Mouse (Mus musculus) liver, embryonic 15.5 days (tissue): Measurements from ENCODE around the gene Stap2. TPM values are rescaled to one million over a fixed set of nuclear protein-coding genes. Genes with fewer than 3 reads are reported as not detected.

Source experiments
- ATAC-seq: fragments of 200-750 bp; cut with Nextera tagmentation; 2 replicates; pipeline ENCODE4 v1.8.0; 2017; ENCODE audit warnings: moderate number of reproducible peaks, mild to moderate bottlenecking, moderate library complexity; ENCODE audit not compliant: insufficient read depth
- H3K27ac ChIP-seq: fragments of 300-500 bp; sonication (generic); replicated peaks from 2 replicates; pipeline ENCODE4 v1.5.1; 2015; ENCODE audit warnings: mild to moderate bottlenecking, inconsistent platforms
- H3K27me3 ChIP-seq: fragments of 300-500 bp; sonication (generic); 2 replicates; pipeline ENCODE4 v1.6.1; 2015; ENCODE audit warnings: mild to moderate bottlenecking, inconsistent platforms
- H3K36me3 ChIP-seq: fragments of 300-500 bp; sonication (generic); replicated peaks from 2 replicates; pipeline ENCODE4 v1.6.1; 2015; ENCODE audit warnings: moderate library complexity, mild to moderate bottlenecking, inconsistent platforms
- H3K4me1 ChIP-seq: fragments of 300-500 bp; sonication (generic); replicated peaks from 2 replicates; pipeline ENCODE4 v1.6.1; 2015; ENCODE audit warnings: inconsistent platforms
- H3K4me2 ChIP-seq: fragments of 300-500 bp; sonication (generic); 2 replicates; pipeline ENCODE4 v1.6.1; 2015; ENCODE audit warnings: moderate library complexity, mild to moderate bottlenecking, inconsistent platforms
- H3K4me3 ChIP-seq: fragments of 300-500 bp; sonication (generic); replicated peaks from 2 replicates; pipeline ENCODE4 v1.5.1; 2015; ENCODE audit warnings: mild to moderate bottlenecking, inconsistent platforms
- H3K9ac ChIP-seq: fragments of 300-500 bp; sonication (generic); 2 replicates; pipeline ENCODE4 v1.6.1; 2015; ENCODE audit warnings: moderate library complexity, mild to moderate bottlenecking, inconsistent platforms
- H3K9me3 ChIP-seq: fragments of 300-500 bp; sonication (generic); replicated peaks from 2 replicates; pipeline ENCODE4 v1.6.1; 2016; ENCODE audit warnings: inconsistent platforms
- WGBS: fragments of 180-500 bp; shearing (Covaris S2); methylation state at CpG from one replicate; pipeline ENCODE4 v1.1.7; 2015; ENCODE audit warnings: mixed read lengths; ENCODE audit not compliant: insufficient replicate concordance; 5-methylcytosine and 5-hydroxymethylcytosine counted together
- polyA plus RNA-seq: library from polyadenylated mRNA; unstranded; fragments of >200 nt; fragmentation: Nextera tagmentation; extraction: Ambion mirVana; gene quantifications from 2 replicates; pipeline ENCODE4 v1.2.1, GENCODE M21; 2015

The Stap2 gene
- polyA plus RNA-seq, 1 experiment from 2014 or later, result 3.3 TPM

DNA sequence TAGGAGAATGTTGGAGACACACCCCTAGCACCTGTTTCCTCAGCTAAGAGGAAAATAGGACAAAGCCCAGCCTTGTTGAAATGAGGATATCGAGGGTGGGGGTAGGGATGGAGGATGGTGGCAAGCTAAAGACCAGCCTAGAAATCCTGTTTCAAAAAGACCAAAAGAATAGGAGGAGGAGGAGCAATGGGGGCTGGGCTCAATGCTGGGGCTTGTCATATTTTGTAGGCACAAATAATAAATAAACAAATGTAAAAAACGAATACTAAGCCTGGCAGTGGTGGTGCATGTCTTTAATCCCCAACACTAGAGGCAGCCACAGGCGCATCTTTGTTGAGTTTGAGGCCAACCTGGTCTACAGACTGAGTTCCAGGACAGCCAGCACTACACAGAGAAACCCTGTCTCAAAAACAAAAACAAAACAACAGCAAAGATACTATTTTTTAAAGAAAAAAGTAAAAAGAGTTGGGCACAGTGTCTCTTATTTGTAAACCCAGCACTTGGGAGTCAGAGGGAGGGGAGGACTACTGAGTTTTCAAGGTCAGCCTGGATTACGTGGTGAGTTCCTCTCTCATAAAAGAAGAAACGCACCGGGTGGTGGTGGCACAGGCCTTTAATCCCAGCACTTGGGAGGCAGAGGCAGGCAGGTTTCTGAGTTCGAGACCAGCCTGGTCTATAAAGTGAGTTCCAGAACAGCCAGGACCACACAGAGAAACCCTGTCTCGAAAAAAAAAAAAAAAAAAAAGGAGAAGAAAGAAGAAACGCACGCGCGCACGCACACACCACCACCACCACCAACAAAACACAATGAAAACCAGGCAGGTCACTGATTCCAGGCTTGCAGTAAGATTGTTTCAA lies 47.4 kb downstream of the Stap2 start:
- Histone ChIP-seq H3K27me3 (peaks cover 8% of the 10 kb centered on the region; the same call in 1 of the 2 replicates), H3K4me3 (peak overlapping the region; percentile 78), H3K27ac (peak overlapping the region; percentile 95), H3K36me3 (peaks cover 19% of the 10 kb centered on the region), H3K9ac (peak overlapping the region; percentile 65), H3K4me1 (peaks cover 51% of the 10 kb centered on the region), H3K4me2 (peak overlapping the region; percentile 75), H3K9me3 (no peaks in the 10 kb centered on the region)
- WGBS, result 71% methylated on average over 13 of the region's 13 CpGs
- no peak for ATAC-seq

DNA sequence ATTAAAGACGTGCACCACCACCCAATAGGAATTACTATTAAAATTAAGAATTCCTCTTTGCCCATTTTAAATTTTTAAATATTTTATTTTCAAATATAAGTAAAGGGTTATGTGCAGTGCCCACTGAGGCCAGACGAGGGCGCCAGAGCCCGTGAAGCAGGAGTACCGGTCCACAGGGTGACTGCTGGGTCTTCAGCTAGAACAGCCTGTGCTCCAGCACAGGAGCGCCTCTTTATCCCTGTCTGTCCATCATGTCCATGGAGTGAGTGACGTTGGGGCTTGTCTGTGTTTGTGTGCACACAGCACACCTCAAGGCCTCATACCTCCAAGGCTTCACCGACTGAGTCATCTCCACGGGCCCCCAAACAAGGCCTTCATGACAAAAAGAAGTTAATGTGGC lies 48.2 kb downstream of the Stap2 start:
- H3K36me3 ChIP-seq, result peaks cover 17% of the 10 kb centered on the region
- no peaks in the 10 kb centered on the region for H3K9me3 ChIP-seq
- no peak overlapping the region for H3K9ac ChIP-seq
- no peak for ATAC-seq
- 16% methylated on average over 9 of the region's 9 CpGs for WGBS
- H3K27me3 ChIP-seq, result peaks cover 8% of the 10 kb centered on the region; the same call in 1 of the 2 replicates
- no peak overlapping the region for H3K4me3 ChIP-seq
- H3K4me1 ChIP-seq, result peaks cover 49% of the 10 kb centered on the region
- H3K27ac ChIP-seq, result no peak overlapping the region
- no peak overlapping the region for H3K4me2 ChIP-seq

DNA sequence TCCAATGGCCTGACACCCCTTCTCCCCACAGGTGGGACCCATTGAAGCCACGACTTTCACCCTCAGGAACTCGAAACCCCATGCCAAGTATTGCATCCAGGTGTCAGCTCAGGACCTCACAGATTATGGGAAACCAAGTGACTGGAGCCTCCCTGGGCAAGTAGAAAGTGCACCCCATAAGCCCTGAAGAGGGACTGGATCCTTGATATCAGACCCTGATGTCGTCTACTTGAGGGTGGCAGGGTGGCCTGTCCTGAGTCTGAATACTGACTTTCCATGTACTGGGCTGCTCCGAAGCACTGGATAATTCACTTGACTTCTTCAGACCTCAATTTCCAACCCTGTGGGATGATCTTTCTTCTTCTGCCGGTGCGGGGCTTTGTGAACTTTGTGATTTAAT lies 48.8 kb downstream of the Stap2 start:
- Histone ChIP-seq H3K4me1 (peaks cover 49% of the 10 kb centered on the region), H3K27me3 (peaks cover 8% of the 10 kb centered on the region; the same call in 1 of the 2 replicates), H3K36me3 (peaks cover 11% of the 10 kb centered on the region), H3K9ac (no peak overlapping the region), H3K9me3 (no peaks in the 10 kb centered on the region), H3K4me3 (peak overlapping the region; percentile 63), H3K4me2 (peak overlapping the region; percentile 84), H3K27ac (no peak overlapping the region)
- 38% methylated on average over 6 of the region's 6 CpGs for WGBS
- no peak for ATAC-seq

DNA sequence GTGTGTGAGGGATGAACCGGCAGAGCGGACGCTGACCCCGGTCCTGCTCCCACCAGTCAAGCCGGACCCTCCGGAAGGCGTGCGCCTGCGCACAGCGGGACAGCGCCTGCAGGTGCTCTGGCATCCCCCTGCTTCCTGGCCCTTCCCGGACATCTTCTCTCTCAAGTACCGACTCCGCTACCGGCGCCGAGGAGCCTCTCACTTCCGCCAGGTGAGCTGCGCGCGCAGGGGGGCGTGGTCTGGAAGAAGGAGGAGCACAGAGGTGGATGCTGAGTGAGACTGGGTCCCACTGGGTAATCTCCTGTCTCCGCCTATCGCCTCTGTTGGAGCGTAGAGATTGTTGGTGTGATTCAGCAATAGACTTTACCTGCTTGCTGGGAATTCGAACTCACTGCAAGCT lies 49.3 kb downstream of the Stap2 start:
- Histone ChIP-seq H3K4me2 (peak overlapping the region; percentile 84), H3K27me3 (peaks cover 8% of the 10 kb centered on the region; the same call in 1 of the 2 replicates), H3K36me3 (peaks cover 6% of the 10 kb centered on the region; the same call in 1 of the 2 replicates), H3K4me1 (peaks cover 49% of the 10 kb centered on the region), H3K9ac (peak overlapping the region; percentile 54), H3K27ac (no peak overlapping the region), H3K4me3 (peak overlapping the region; percentile 63), H3K9me3 (no peaks in the 10 kb centered on the region)
- ATAC-seq, result no peak
- WGBS, result 13% methylated on average over 26 of the region's 26 CpGs

DNA sequence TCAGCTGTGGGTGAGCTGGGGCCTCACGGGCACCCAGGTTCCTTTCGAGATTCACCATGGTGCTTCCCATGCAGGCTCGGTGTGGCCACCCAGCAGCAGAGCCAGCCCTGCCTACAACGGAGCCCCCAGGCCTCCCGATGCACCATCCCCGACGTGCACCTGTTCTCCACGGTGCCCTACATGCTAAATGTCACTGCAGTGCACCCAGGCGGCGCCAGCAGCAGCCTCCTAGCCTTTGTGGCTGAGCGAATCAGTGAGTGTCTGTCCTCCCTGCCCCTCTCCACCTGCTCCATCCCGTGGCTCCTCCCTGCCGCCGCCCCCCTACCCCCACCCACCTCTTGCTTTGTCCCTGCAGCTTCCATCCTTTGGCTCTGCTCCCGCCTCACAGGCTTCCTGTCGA lies 51.2 kb downstream of the Stap2 start:
- H3K36me3 ChIP-seq, result no peaks in the 10 kb centered on the region
- WGBS, result 50% methylated on average over 16 of the region's 16 CpGs
- H3K9ac ChIP-seq, result no peak overlapping the region
- ATAC-seq, result no peak
- peak overlapping the region; percentile 13; the same call in 1 of the 2 replicates for H3K4me2 ChIP-seq
- H3K27ac ChIP-seq, result no peak overlapping the region
- H3K9me3 ChIP-seq, result no peaks in the 10 kb centered on the region
- H3K27me3 ChIP-seq, result peaks cover 8% of the 10 kb centered on the region; the same call in 1 of the 2 replicates
- H3K4me3 ChIP-seq, result no peak overlapping the region
- peaks cover 37% of the 10 kb centered on the region for H3K4me1 ChIP-seq

DNA sequence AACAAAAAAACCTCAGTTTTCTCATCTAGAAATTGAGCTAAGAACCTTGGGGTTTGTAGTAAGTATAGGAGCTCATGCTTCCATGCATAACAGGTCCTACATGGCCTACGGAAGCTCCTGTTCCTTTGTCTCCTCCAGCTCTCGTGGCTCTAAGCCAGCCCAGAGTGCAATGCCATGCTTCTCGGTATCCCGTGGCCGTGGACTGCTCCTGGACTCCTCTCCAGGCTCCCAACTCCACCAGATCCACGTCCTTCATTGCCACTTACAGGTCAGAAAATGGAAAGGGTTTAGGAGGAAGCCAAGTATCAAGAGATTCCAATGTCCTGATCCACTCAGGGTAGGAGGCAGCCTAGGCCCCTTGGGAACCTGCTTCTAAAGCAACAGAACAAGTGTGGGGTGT lies 51.6 kb downstream of the Stap2 start:
- peaks cover 8% of the 10 kb centered on the region; the same call in 1 of the 2 replicates for H3K27me3 ChIP-seq
- H3K4me1 ChIP-seq, result peaks cover 36% of the 10 kb centered on the region
- H3K4me2 ChIP-seq, result no peak overlapping the region
- no peak overlapping the region for H3K4me3 ChIP-seq
- no peak overlapping the region for H3K27ac ChIP-seq
- no peak for ATAC-seq
- H3K9ac ChIP-seq, result no peak overlapping the region
- no peaks in the 10 kb centered on the region for H3K9me3 ChIP-seq
- 59% methylated on average over 6 of the region's 6 CpGs for WGBS
- H3K36me3 ChIP-seq, result no peaks in the 10 kb centered on the region

DNA sequence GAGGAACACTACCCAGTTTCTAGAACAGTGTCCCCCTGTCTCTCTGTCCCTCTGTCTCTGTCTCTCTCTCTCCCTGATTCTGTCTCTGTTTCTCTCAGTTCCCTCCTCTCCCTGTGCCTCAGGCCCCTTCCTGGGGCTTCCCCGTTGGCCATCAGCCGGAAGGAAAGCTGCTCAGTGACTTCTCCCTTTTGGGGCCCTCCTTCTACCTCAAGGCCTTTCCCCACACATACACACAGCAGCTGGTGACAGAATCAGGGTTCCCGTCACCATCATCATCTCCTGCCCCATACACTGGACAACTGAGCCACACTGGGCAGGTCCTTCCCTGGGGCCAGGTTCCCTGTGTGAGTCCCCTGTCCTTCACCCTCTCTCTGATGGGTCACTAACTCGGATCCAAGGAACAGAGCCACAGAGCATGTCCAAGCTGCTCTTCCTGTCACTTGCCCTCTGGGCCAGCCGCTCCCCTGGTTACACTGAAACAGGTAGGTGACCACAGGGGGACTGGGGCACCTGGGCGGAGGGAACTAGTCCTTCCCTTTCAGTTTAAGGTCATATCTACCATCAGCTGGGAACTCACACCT lies 52.8 kb downstream of the Stap2 start, which contains the start of gene Ebi3:
Gene Ebi3 (plus strand): TSS at position 194 of the 581 bp plus-strand sequence.
- peak within 1 kb of the TSS; percentile 23 for H3K4me2 ChIP-seq

DNA sequence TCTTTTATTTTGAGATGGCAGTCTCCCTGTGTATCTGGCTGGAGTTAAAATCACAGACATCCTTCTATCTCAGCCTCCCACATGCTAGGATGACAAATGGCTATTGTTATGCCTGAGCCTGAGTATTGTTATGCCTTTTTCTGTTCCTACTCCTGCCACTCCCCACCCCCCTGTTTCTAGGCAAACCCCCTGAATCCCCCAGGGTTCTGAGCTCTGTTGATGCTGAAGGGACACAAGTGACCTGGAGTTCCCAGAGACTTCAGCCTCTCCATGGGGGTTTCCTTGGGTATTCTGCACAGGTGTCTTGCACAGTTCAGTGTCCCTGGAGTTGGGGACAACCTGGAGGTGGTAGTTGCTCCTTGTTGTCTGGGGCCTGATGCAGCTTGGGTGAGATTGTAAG lies 53.3 kb downstream of the Stap2 start:
- peaks cover 8% of the 10 kb centered on the region; the same call in 1 of the 2 replicates for H3K27me3 ChIP-seq
- H3K9ac ChIP-seq, result no peak overlapping the region
- no peak overlapping the region for H3K4me3 ChIP-seq
- peak overlapping the region; percentile 23 for H3K4me2 ChIP-seq
- no peaks in the 10 kb centered on the region for H3K9me3 ChIP-seq
- no peaks in the 10 kb centered on the region for H3K36me3 ChIP-seq
- H3K4me1 ChIP-seq, result peaks cover 19% of the 10 kb centered on the region
- no peak for ATAC-seq
- H3K27ac ChIP-seq, result peak overlapping the region; percentile 54; the same call in 1 of the 2 replicates

More for the DNA sequence above, 52.8 kb downstream of the Stap2 start, which contains the start of gene Ebi3:
- Histone ChIP-seq H3K27ac (peak within 1 kb of the TSS; percentile 54; the same call in 1 of the 2 replicates), H3K9ac (no peak within 1 kb of the TSS), H3K4me3 (peak within 1 kb of the TSS; percentile 17), H3K27me3 (peaks cover 8% of the 10 kb centered on the region; the same call in 1 of the 2 replicates), H3K36me3 (no peaks in the 10 kb centered on the region), H3K4me1 (peaks cover 24% of the 10 kb centered on the region), H3K9me3 (no peaks in the 10 kb centered on the region)
- 34% methylated on average over 6 of the region's 6 CpGs for WGBS
- ATAC-seq, result no peak

DNA sequence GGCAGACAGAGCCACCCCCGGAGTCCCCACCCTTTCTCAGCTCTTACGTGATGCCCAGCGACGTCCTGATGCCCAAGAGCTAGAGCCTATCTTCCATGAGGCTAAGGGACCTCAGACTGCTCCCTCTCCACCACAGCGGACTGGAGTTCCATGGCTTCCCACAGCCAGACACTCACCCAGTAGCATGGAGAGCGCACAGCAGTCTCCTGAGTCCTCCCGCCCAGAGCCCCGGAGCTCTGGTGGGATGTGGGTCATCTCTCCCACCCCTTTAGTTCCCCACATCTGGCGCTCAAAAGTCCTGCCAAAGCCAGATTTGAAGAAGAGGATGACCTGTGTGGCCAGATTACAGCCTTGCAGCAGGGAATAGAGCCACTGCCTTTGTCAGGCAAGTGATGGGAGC lies 54.8 kb downstream of the Stap2 start:
- Histone ChIP-seq H3K27me3 (peaks cover 8% of the 10 kb centered on the region; the same call in 1 of the 2 replicates), H3K9ac (no peak overlapping the region), H3K36me3 (no peaks in the 10 kb centered on the region), H3K4me3 (no peak overlapping the region), H3K27ac (no peak overlapping the region), H3K4me2 (no peak overlapping the region), H3K4me1 (peaks cover 15% of the 10 kb centered on the region), H3K9me3 (no peaks in the 10 kb centered on the region)
- ATAC-seq, result no peak
- 71% methylated on average over 9 of the region's 9 CpGs for WGBS

DNA sequence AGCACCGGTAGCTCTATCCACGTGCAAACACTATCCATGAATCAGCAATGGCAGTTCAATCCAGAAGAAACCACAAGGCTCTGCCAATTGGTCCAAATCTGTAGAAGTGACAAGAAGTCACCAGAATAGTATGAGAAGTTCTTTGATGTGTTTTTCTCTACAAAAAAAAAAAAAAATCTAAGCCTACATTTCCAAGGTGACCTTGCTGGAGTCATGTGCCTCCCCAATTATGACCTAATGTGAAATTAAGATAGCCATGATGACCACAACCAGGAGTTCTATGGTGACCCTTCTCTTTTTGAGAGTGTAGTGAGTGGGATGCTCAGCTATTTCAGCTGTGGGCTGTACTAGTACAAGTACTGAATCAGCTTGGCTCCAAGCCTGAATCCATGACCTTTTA lies 56.0 kb downstream of the Stap2 start, which contains the start of gene Zfp119b:
Gene Zfp119b (minus strand): TSS at position 101 of the 400 bp plus-strand sequence.
- Histone ChIP-seq H3K4me3 (no peak within 1 kb of the TSS), H3K4me1 (peaks cover 15% of the 10 kb centered on the region), H3K27ac (no peak within 1 kb of the TSS), H3K27me3 (peaks cover 4% of the 10 kb centered on the region; the same call in 1 of the 2 replicates), H3K9ac (no peak within 1 kb of the TSS), H3K36me3 (no peaks in the 10 kb centered on the region), H3K4me2 (no peak within 1 kb of the TSS), H3K9me3 (no peaks in the 10 kb centered on the region)
- no peak for ATAC-seq
- 59% methylated on average over 2 of the region's 2 CpGs for WGBS

DNA sequence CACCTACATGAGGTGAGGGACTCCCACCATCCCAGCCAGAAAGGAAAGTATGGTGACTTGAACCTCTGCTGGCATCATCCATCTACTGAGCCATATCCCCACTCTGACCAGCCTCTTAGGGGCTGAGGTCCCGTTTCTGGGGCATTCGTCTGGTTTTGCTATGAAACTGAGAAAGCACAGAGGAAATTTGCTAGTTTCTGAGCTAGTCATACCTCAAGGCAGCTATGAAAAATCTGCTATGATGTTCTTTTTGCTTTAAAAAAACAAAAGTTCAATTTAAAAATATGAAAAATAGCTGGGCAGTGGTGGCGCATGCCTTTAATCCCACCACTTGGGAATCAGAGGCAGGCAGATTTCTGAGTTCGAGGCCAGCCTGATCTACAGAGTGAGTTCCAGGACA lies 56.7 kb downstream of the Stap2 start:
- no peak overlapping the region for H3K9ac ChIP-seq
- H3K27ac ChIP-seq, result no peak overlapping the region
- whole genome bisulfite sequencing, result 70% methylated on average over 4 of the region's 4 CpGs
- no peak for ATAC-seq
- no peaks in the 10 kb centered on the region for H3K27me3 ChIP-seq
- no peaks in the 10 kb centered on the region for H3K36me3 ChIP-seq
- peaks cover 19% of the 10 kb centered on the region for H3K4me1 ChIP-seq
- no peak overlapping the region for H3K4me2 ChIP-seq
- H3K4me3 ChIP-seq, result no peak overlapping the region
- no peaks in the 10 kb centered on the region for H3K9me3 ChIP-seq
